Comparison of ENCODE assay signal across 8 mouse cellular contexts in the genomic region with DNA sequence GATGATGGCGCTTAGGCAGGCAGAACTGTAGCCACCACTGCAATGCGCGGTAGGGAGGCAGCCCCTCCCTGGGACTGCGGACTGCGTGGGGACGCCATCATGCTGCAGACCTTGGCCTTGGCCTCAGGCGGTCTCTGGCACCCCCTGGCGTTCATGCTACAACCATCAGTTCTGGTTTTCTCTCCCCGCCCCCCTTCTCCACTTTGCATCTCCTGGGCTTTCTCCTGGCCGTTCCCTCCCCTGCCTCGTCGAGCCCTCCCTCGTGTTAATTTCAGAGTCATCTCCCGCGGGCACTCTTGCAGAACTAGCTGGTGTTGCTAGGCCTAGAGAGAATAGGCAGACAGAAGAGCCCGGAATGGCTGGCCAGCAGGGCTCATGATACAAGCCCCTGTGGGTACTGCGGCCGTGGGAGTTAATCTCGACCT. TPM values are rescaled to one million over a fixed set of nuclear protein-coding genes. Genes with fewer than 3 reads are reported as not detected.
DNase-seq lines count a peak whose midpoint lies in the region; ATAC-seq and TF ChIP-seq lines count a peak whose summit lies in the region.

No protein-coding gene starts in this region.

- H3K9ac ChIP-seq in ES-Bruce4 (ENCODE audit: low read depth, poor library complexity, severe bottlenecking), result peak overlapping the region; percentile 46
- no peak overlapping the region for H3K9ac ChIP-seq in forebrain, embryonic 12.5 days
- no peak overlapping the region; the same call in 1 of the 2 replicates for H3K9ac ChIP-seq in heart, postnatal 0 days (replicated peaks; ENCODE audit: low read depth, low read length)
- H3K9ac ChIP-seq in neural tube, embryonic 14.5 days (replicated peaks; ENCODE audit: low read depth, low read length), result no peak overlapping the region

- WGBS in forebrain, embryonic 12.5 days, result 27% methylated on average over 19 of the region's 19 CpGs
- 15% methylated on average over 19 of the region's 19 CpGs for WGBS in heart, postnatal 0 days
- 22% methylated on average over 19 of the region's 19 CpGs for WGBS in neural tube, embryonic 14.5 days

- TF ChIP-seq CTCF in ES-Bruce4 (IDR thresholded peaks at IDR 0.05; ENCODE audit: low read depth, low read length), result peak; percentile 71
- peak; percentile 78 for TF ChIP-seq CTCF in heart, postnatal 0 days (IDR thresholded peaks at IDR 0.05; ENCODE audit: low read depth)
- TF ChIP-seq CTCF in testis, adult 2 months (IDR thresholded peaks at IDR 0.05; ENCODE audit: control insufficient read depth, insufficient read depth, insufficient replicate concordance, low read depth, low read length), result peak; percentile 64; the same call in 1 of the 2 replicates

- peak overlapping the region; percentile 26; the same call in 1 of the 2 replicates for H3K27ac ChIP-seq in ES-Bruce4 (ENCODE audit: insufficient read depth, low read length)
- 0 out of 2 replicates have a peak overlapping the region, but pooled peaks have one; percentile 31 for H3K27ac ChIP-seq in forebrain, embryonic 12.5 days
- H3K27ac ChIP-seq in heart, postnatal 0 days (ENCODE audit: low read depth), result peak overlapping the region; percentile 53; the same call in 1 of the 2 replicates
- peak overlapping the region; percentile 82 for H3K27ac ChIP-seq in neural tube, embryonic 14.5 days (ENCODE audit: low read depth, low read length)
- H3K27ac ChIP-seq in testis, adult 2 months (ENCODE audit: control insufficient read depth, insufficient read depth, low read depth, low read length), result no peak overlapping the region

- peak; percentile 93 for ATAC-seq in forebrain, embryonic 12.5 days (ENCODE audit: low FRiP score)
- ATAC-seq in heart, postnatal 0 days (ENCODE audit: insufficient read depth, low read depth), result peak; percentile 95
- peak; percentile 97 for ATAC-seq in neural tube, embryonic 14.5 days (ENCODE audit: low read depth)

- H3K4me3 ChIP-seq in ES-Bruce4 (ENCODE audit: low read depth, low read length), result peak overlapping the region; percentile 54
- H3K4me3 ChIP-seq in forebrain, embryonic 12.5 days (replicated peaks), result peak overlapping the region; percentile 8; the same call in 1 of the 2 replicates
- H3K4me3 ChIP-seq in heart, postnatal 0 days (ENCODE audit: low read depth, low read length), result peak overlapping the region; percentile 39
- peak overlapping the region; percentile 15 for H3K4me3 ChIP-seq in neural tube, embryonic 14.5 days (ENCODE audit: low read depth, low read length)
- peak overlapping the region; percentile 14 for H3K4me3 ChIP-seq in testis, adult 2 months (ENCODE audit: control insufficient read depth, low read depth, low read length)

- DNase-seq in c-Kit-positive CD71-positive TER-119-positive erythroid progenitor cells, embryonic 14.5 days (ENCODE audit: low spot score), result peak; percentile 64
- peak; percentile 77 for DNase-seq in heart, postnatal 0 days (ENCODE audit: low spot score)
- peak; percentile 92 to 93 for DNase-seq in kidney, postnatal 4 days
- peak; percentile 72 to 82 for DNase-seq in lung, adult 18-20 months

- H3K9me3 ChIP-seq in ES-Bruce4 (replicated peaks; ENCODE audit: control insufficient read depth, insufficient read depth, low read length, poor library complexity, severe bottlenecking), result no peaks in the 10 kb centered on the region
- no peaks in the 10 kb centered on the region for H3K9me3 ChIP-seq in forebrain, embryonic 12.5 days
- H3K9me3 ChIP-seq in heart, postnatal 0 days (replicated peaks; ENCODE audit: control insufficient read depth, low read length), result no peaks in the 10 kb centered on the region
- no peaks in the 10 kb centered on the region for H3K9me3 ChIP-seq in neural tube, embryonic 14.5 days (ENCODE audit: control insufficient read depth, low read length)

- TF ChIP-seq POLR2A in ES-Bruce4 (IDR thresholded peaks at IDR 0.05; ENCODE audit: insufficient read depth, low read length), result no peak
- TF ChIP-seq POLR2A in testis, adult 2 months (IDR thresholded peaks at IDR 0.05; ENCODE audit: control insufficient read depth, low read depth, low read length), result no peak

- peak overlapping the region; percentile 36 for H3K4me2 ChIP-seq in forebrain, embryonic 12.5 days
- H3K4me2 ChIP-seq in heart, postnatal 0 days (ENCODE audit: low read depth, low read length), result peak overlapping the region; percentile 65
- peak overlapping the region; percentile 38; the same call in 1 of the 2 replicates for H3K4me2 ChIP-seq in neural tube, embryonic 14.5 days (ENCODE audit: low read depth, low read length)

- H3K27me3 ChIP-seq in ES-Bruce4 (ENCODE audit: control insufficient read depth, insufficient read depth, low read length, poor library complexity, severe bottlenecking), result no peaks in the 10 kb centered on the region
- no peaks in the 10 kb centered on the region for H3K27me3 ChIP-seq in forebrain, embryonic 12.5 days
- no peaks in the 10 kb centered on the region for H3K27me3 ChIP-seq in heart, postnatal 0 days (ENCODE audit: control insufficient read depth, insufficient read depth, low read length)
- no peaks in the 10 kb centered on the region for H3K27me3 ChIP-seq in neural tube, embryonic 14.5 days (ENCODE audit: control insufficient read depth, insufficient read depth, low read length)
- H3K27me3 ChIP-seq in testis, adult 2 months (ENCODE audit: control insufficient read depth, insufficient read depth, low read length), result no peaks in the 10 kb centered on the region

- TF ChIP-seq EP300 in ES-Bruce4 (IDR thresholded peaks at IDR 0.05; ENCODE audit: insufficient read depth, low read depth, low read length), result peak; percentile 49; the same call in 1 of the 2 replicates
- no peak for TF ChIP-seq EP300 in heart, postnatal 0 days (IDR thresholded peaks at IDR 0.05; ENCODE audit: low read depth)

- no peaks in the 10 kb centered on the region for H3K4me1 ChIP-seq in ES-Bruce4 (ENCODE audit: control insufficient read depth, insufficient read depth, low read length)
- 0 out of 2 replicates have a peak, but pooled peaks cover 6% of the 10 kb centered on the region for H3K4me1 ChIP-seq in forebrain, embryonic 12.5 days
- H3K4me1 ChIP-seq in heart, postnatal 0 days (ENCODE audit: control insufficient read depth, insufficient read depth), result no peaks in the 10 kb centered on the region
- H3K4me1 ChIP-seq in neural tube, embryonic 14.5 days (ENCODE audit: control insufficient read depth, insufficient read depth, low read length), result no peaks in the 10 kb centered on the region
- no peaks in the 10 kb centered on the region for H3K4me1 ChIP-seq in testis, adult 2 months (ENCODE audit: control insufficient read depth, insufficient read depth, low read length)

- H3K36me3 ChIP-seq in ES-Bruce4 (ENCODE audit: control insufficient read depth, insufficient read depth, low read length, poor library complexity, severe bottlenecking), result no peaks in the 10 kb centered on the region
- H3K36me3 ChIP-seq in forebrain, embryonic 12.5 days (replicated peaks), result no peaks in the 10 kb centered on the region
- no peaks in the 10 kb centered on the region for H3K36me3 ChIP-seq in heart, postnatal 0 days (replicated peaks; ENCODE audit: control insufficient read depth, insufficient read depth, low read length)
- no peaks in the 10 kb centered on the region for H3K36me3 ChIP-seq in neural tube, embryonic 14.5 days (ENCODE audit: control insufficient read depth, insufficient read depth, low read length)
- H3K36me3 ChIP-seq in testis, adult 2 months (ENCODE audit: control insufficient read depth, insufficient read depth, low read length), result no peaks in the 10 kb centered on the region

RNA-seq across cellular contexts. Expression of gene Araf, which starts 21.6 kb away (rescaled TPM):
- 62.7 and 68.0 TPM in 2 replicates for polyA plus RNA-seq in ES-Bruce4 (2011; ENCODE audit: insufficient read depth, insufficient read length, low read depth, missing spikeins)
- polyA plus RNA-seq in forebrain, embryonic 12.5 days (2016; fragmentation: Nextera tagmentation; extraction: Ambion mirVana), result 132 and 133 TPM in 2 replicates
- 147 and 163 TPM in 2 replicates for total RNA-seq in heart, postnatal 0 days (2014; rRNA removed; ENCODE audit: low replicate concordance)
- polyA plus RNA-seq in heart, postnatal 0 days (2015; fragmentation: Nextera tagmentation; extraction: Ambion mirVana), result 88.7 and 89.5 TPM in 2 replicates
- 334 and 400 TPM in 2 replicates for polyA plus RNA-seq in neural tube, embryonic 14.5 days (2014; fragmentation: Nextera tagmentation; extraction: Ambion mirVana)
- 25.5 and 29.4 TPM in 2 replicates for polyA plus RNA-seq in testis, adult 2 months (2012; rRNA removed)

RNA-seq across cellular contexts. Expression of gene Timp1, which starts 50.8 kb away (rescaled TPM):
- polyA plus RNA-seq in ES-Bruce4 (2011; ENCODE audit: insufficient read depth, insufficient read length, low read depth, missing spikeins), result 34.6 and 40.8 TPM in 2 replicates
- 3.3 and 4.2 TPM in 2 replicates for polyA plus RNA-seq in forebrain, embryonic 12.5 days (2016; fragmentation: Nextera tagmentation; extraction: Ambion mirVana)
- 25.3 and 36.8 TPM in 2 replicates for total RNA-seq in heart, postnatal 0 days (2014; rRNA removed; ENCODE audit: low replicate concordance)
- polyA plus RNA-seq in heart, postnatal 0 days (2015; fragmentation: Nextera tagmentation; extraction: Ambion mirVana), result 29.9 and 30.8 TPM in 2 replicates
- 2.0 and 5.6 TPM in 2 replicates for polyA plus RNA-seq in neural tube, embryonic 14.5 days (2014; fragmentation: Nextera tagmentation; extraction: Ambion mirVana)
- 2.4 and 3.4 TPM in 2 replicates for polyA plus RNA-seq in testis, adult 2 months (2012; rRNA removed)
